Mouse (Mus musculus): ENCODE data around the gene Fis1.

Gene Fis1

GRCm38 (mm10) chr5:136940845-136941560 lies 12.1 kb upstream of the Fis1 start:
- WGBS: 93% methylated on average over 12 of the region's 12 CpGs

- 85% methylated on average over 3 of the region's 3 CpGs for WGBS
Measured at GRCm38 (mm10) chr5:136942781-136943180, 10.3 kb upstream of the Fis1 start.

GRCm38 (mm10) chr5:136943382-136943781 lies 9.7 kb upstream of the Fis1 start:
- 84% methylated on average over 2 of the region's 2 CpGs for WGBS

GRCm38 (mm10) chr5:136945084-136945483 lies 8.0 kb upstream of the Fis1 start:
- 70% methylated on average over 12 of the region's 12 CpGs for WGBS

- 77% methylated on average over 14 of the region's 14 CpGs for WGBS
Measured at GRCm38 (mm10) chr5:136949551-136950336, 3.3 kb upstream of the Fis1 start.

GRCm38 (mm10) chr5:136950521-136950920 lies 2.6 kb upstream of the Fis1 start:
- WGBS: 92% methylated on average over 6 of the region's 6 CpGs

GRCm38 (mm10) chr5:136952153-136952552 lies 922 bp upstream of the Fis1 start:
- WGBS: 73% methylated on average over 4 of the region's 4 CpGs

GRCm38 (mm10) chr5:136953440-136953951 lies 421 bp downstream of the Fis1 start:
- under 1% methylated on average over 12 of the region's 12 CpGs for WGBS

- WGBS: 83% methylated on average over 4 of the region's 4 CpGs
Measured at GRCm38 (mm10) chr5:136955622-136956021, 2.5 kb downstream of the Fis1 start.

- 100% methylated on average over 1 of the region's 1 CpGs for WGBS
Measured at GRCm38 (mm10) chr5:136957250-136957649, 4.2 kb downstream of the Fis1 start.

- 47% methylated on average over 5 of the region's 5 CpGs for WGBS
Measured at GRCm38 (mm10) chr5:136958991-136959605, 6.0 kb downstream of the Fis1 start.

GRCm38 (mm10) chr5:136960053-136960452 lies 7.0 kb downstream of the Fis1 start:
- WGBS: 81% methylated on average over 6 of the region's 6 CpGs

GRCm38 (mm10) chr5:136961334-136961982 lies 8.4 kb downstream of the Fis1 start:
- WGBS: 23% methylated on average over 5 of the region's 5 CpGs

- WGBS: 1% methylated on average over 20 of the region's 20 CpGs
Measured at GRCm38 (mm10) chr5:136961983-136962461, 8.9 kb downstream of the Fis1 start.

GRCm38 (mm10) chr5:136962501-136962900 lies 9.4 kb downstream of the Fis1 start:
- under 1% methylated on average over 10 of the region's 10 CpGs for WGBS

GRCm38 (mm10) chr5:136962966-136963540 lies 10.0 kb downstream of the Fis1 start:
- WGBS: 65% methylated on average over 8 of the region's 8 CpGs

GRCm38 (mm10) chr5:136965210-136965609 lies 12.1 kb downstream of the Fis1 start:
- WGBS: 84% methylated on average over 9 of the region's 9 CpGs

- WGBS: 83% methylated on average over 8 of the region's 8 CpGs
Measured at GRCm38 (mm10) chr5:136965686-136966085, 12.6 kb downstream of the Fis1 start.

- 56% methylated on average over 6 of the region's 6 CpGs for WGBS
Measured at GRCm38 (mm10) chr5:136966331-136966730, 13.3 kb downstream of the Fis1 start, which contains the start of gene Cldn15. Cldn15 (plus strand) TSS chr5:136966616.

- WGBS: 90% methylated on average over 4 of the region's 4 CpGs
Measured at GRCm38 (mm10) chr5:136966861-136967455, 13.9 kb downstream of the Fis1 start.

- WGBS: 78% methylated on average over 10 of the region's 10 CpGs
Measured at GRCm38 (mm10) chr5:136967592-136967991, 14.5 kb downstream of the Fis1 start.

Measured in cerebral cortex, adult 2 months (tissue).